ENCODE assay signal across 9 mouse cellular contexts in genomic region chr2:24181683-24182331, GRCm38 (mm10). TPM values are rescaled to one million over a fixed set of nuclear protein-coding genes. Genes with fewer than 3 reads are reported as not detected.
DNase-seq lines count a peak whose midpoint lies in the region; ATAC-seq lines count a peak whose summit lies in the region.
"Not testable (repeated sequence)": the region's sequence is repeated elsewhere in the genome, so short reads cannot be mapped to it uniquely, and the experiment has no call there.
"Had no signal": no experiment of that assay in that cellular context is flagged by ENCODE, and none has a peak within 500 bp of the region (broad histone marks: within the 10 kb centered on the region; RNA-seq: fewer than 3 reads in every experiment).

No protein-coding gene starts in this region.

- H3K36me3 ChIP-seq in hindbrain, embryonic 14.5 days (replicated peaks; ENCODE audit: control insufficient read depth, insufficient read depth); liver, embryonic 13.5 days; midbrain, embryonic 16.5 days (ENCODE audit: control insufficient read depth, insufficient read depth, low read length); stomach, embryonic 16.5 days (ENCODE audit: control insufficient read depth, insufficient read depth, low read length): not testable (repeated sequence)

- H3K27me3 ChIP-seq in hindbrain, embryonic 14.5 days (ENCODE audit: control insufficient read depth, insufficient read depth, low read length); liver, embryonic 13.5 days; midbrain, embryonic 16.5 days (ENCODE audit: control insufficient read depth, insufficient read depth, low read depth, low read length); stomach, embryonic 16.5 days (ENCODE audit: control insufficient read depth, insufficient read depth, low read length): not testable (repeated sequence)

- ATAC-seq in hindbrain, embryonic 14.5 days (ENCODE audit: low FRiP score), result peak; percentile 91
- ATAC-seq in liver, embryonic 13.5 days (ENCODE audit: low read depth), result peak; percentile 23; the same call in 1 of the 2 replicates
- peak; percentile 97 for ATAC-seq in midbrain, embryonic 16.5 days
- not testable (repeated sequence) for ATAC-seq in stomach, embryonic 16.5 days (ENCODE audit: insufficient read depth, low FRiP score)

- H3K4me1 ChIP-seq in hindbrain, embryonic 14.5 days (replicated peaks; ENCODE audit: control insufficient read depth, insufficient read depth, low read length); liver, embryonic 13.5 days (replicated peaks); midbrain, embryonic 16.5 days (ENCODE audit: control insufficient read depth, insufficient read depth, low read length); stomach, embryonic 16.5 days (ENCODE audit: control insufficient read depth, insufficient read depth, low read length): not testable (repeated sequence)

- peak; percentile 3 for DNase-seq in adrenal gland, adult 8-10 months
- DNase-seq in embryo, embryonic 11 days, result peak; percentile 77
- DNase-seq in gastrocnemius, adult 18-20 months (ENCODE audit: low spot score), result peak; percentile 21
- DNase-seq in hindbrain, embryonic 14.5 days (ENCODE audit: low spot score), result peak; percentile 74
- DNase-seq in layer of hippocampus, adult 8-10 months (ENCODE audit: low spot score in 2 of 2), result peak; percentile 15 to 40
- not testable (repeated sequence) for DNase-seq in liver, embryonic 13.5 days

- peak overlapping the region; percentile 43 for H3K4me2 ChIP-seq in hindbrain, embryonic 14.5 days (replicated peaks)
- not testable (repeated sequence) for H3K4me2 ChIP-seq in liver, embryonic 13.5 days
- peak overlapping the region; percentile 38 for H3K4me2 ChIP-seq in midbrain, embryonic 16.5 days (ENCODE audit: low read length)
- H3K4me2 ChIP-seq in stomach, embryonic 16.5 days (ENCODE audit: low read depth, low read length), result peak overlapping the region; percentile 38

- H3K27ac ChIP-seq in hindbrain, embryonic 14.5 days; liver, embryonic 13.5 days; midbrain, embryonic 16.5 days (ENCODE audit: low read length); stomach, embryonic 16.5 days (ENCODE audit: low read length): not testable (repeated sequence)

- 14% methylated on average over 14 of the region's 14 CpGs for WGBS in hindbrain, embryonic 14.5 days
- 11% methylated on average over 14 of the region's 14 CpGs for WGBS in liver, embryonic 13.5 days (ENCODE audit: insufficient replicate concordance)
- 9% methylated on average over 14 of the region's 14 CpGs for WGBS in midbrain, embryonic 16.5 days
- WGBS in stomach, embryonic 16.5 days, result 10% methylated on average over 14 of the region's 14 CpGs

- not testable (repeated sequence) for H3K9me3 ChIP-seq in hindbrain, embryonic 14.5 days (ENCODE audit: control insufficient read depth, low read length); liver, embryonic 13.5 days (replicated peaks); midbrain, embryonic 16.5 days (replicated peaks; ENCODE audit: control insufficient read depth, low read length, poor library complexity, severe bottlenecking); stomach, embryonic 16.5 days (replicated peaks; ENCODE audit: control insufficient read depth, low read length)

- H3K9ac ChIP-seq in hindbrain, embryonic 14.5 days, result peak overlapping the region; percentile 31; the same call in 1 of the 2 replicates
- not testable (repeated sequence) for H3K9ac ChIP-seq in liver, embryonic 13.5 days; midbrain, embryonic 16.5 days (ENCODE audit: low read depth, low read length); stomach, embryonic 16.5 days (ENCODE audit: low read length)

- H3K4me3 ChIP-seq in hindbrain, embryonic 14.5 days (replicated peaks; ENCODE audit: low read length); liver, embryonic 13.5 days (replicated peaks): not testable (repeated sequence)
- H3K4me3 ChIP-seq in midbrain, embryonic 16.5 days (ENCODE audit: low read depth, low read length), result 0 out of 2 replicates have a peak overlapping the region, but pooled peaks have one; percentile 14
- H3K4me3 ChIP-seq in stomach, embryonic 16.5 days (replicated peaks; ENCODE audit: low read length), result peak overlapping the region; percentile 14; the same call in 1 of the 2 replicates

RNA-seq across cellular contexts. Expression of gene Il1f9, which starts 4.5 kb away (rescaled TPM):
- not detected for total RNA-seq in adrenal gland, adult 8-10 months (2022)
- not detected for total RNA-seq in gastrocnemius, adult 18-20 months (2021)
- not detected in 2 replicates for polyA plus RNA-seq in hindbrain, embryonic 14.5 days (2014; fragmentation: Nextera tagmentation; extraction: Ambion mirVana)
- not detected for total RNA-seq in layer of hippocampus, adult 8-10 months (2022)
- polyA plus RNA-seq in liver, embryonic 13.5 days (2015; fragmentation: Nextera tagmentation; extraction: Ambion mirVana), result 0.06 and 0.08 TPM in 2 replicates
- polyA plus RNA-seq in midbrain, embryonic 16.5 days (2015; fragmentation: Nextera tagmentation; extraction: Ambion mirVana), result not detected in 2 replicates
- 0.40 and 0.49 TPM in 2 replicates for polyA plus RNA-seq in stomach, embryonic 16.5 days (2015; fragmentation: Nextera tagmentation; extraction: Ambion mirVana)
- total RNA-seq: MEL had no signal

RNA-seq across cellular contexts. Expression of gene Il1f8, which starts 28.8 kb away (rescaled TPM):
- total RNA-seq in adrenal gland, adult 8-10 months (2022), result not detected
- total RNA-seq in gastrocnemius, adult 18-20 months (2021), result not detected
- polyA plus RNA-seq in hindbrain, embryonic 14.5 days (2014; fragmentation: Nextera tagmentation; extraction: Ambion mirVana), result not detected in 2 replicates
- total RNA-seq in layer of hippocampus, adult 8-10 months (2022), result not detected
- not detected in 2 replicates for polyA plus RNA-seq in liver, embryonic 13.5 days (2015; fragmentation: Nextera tagmentation; extraction: Ambion mirVana)
- polyA plus RNA-seq in midbrain, embryonic 16.5 days (2015; fragmentation: Nextera tagmentation; extraction: Ambion mirVana), result not detected in 2 replicates
- polyA plus RNA-seq in stomach, embryonic 16.5 days (2015; fragmentation: Nextera tagmentation; extraction: Ambion mirVana), result 0.10 and 0.62 TPM in 2 replicates
- total RNA-seq: MEL had no signal

RNA-seq across cellular contexts. Expression of gene Il1f6, which starts 33.4 kb away (rescaled TPM):
- not detected for total RNA-seq in adrenal gland, adult 8-10 months (2022)
- total RNA-seq in gastrocnemius, adult 18-20 months (2021), result not detected
- not detected in 2 replicates for polyA plus RNA-seq in hindbrain, embryonic 14.5 days (2014; fragmentation: Nextera tagmentation; extraction: Ambion mirVana)
- not detected for total RNA-seq in layer of hippocampus, adult 8-10 months (2022)
- not detected in 2 replicates for polyA plus RNA-seq in liver, embryonic 13.5 days (2015; fragmentation: Nextera tagmentation; extraction: Ambion mirVana)
- not detected in 2 replicates for polyA plus RNA-seq in midbrain, embryonic 16.5 days (2015; fragmentation: Nextera tagmentation; extraction: Ambion mirVana)
- 0.28 and 0.97 TPM in 2 replicates for polyA plus RNA-seq in stomach, embryonic 16.5 days (2015; fragmentation: Nextera tagmentation; extraction: Ambion mirVana)
- total RNA-seq: MEL had no signal
